Mouse (Mus musculus) G1E (cell line): ENCODE data around the gene Nek7.

Experiments used
- CTCF ChIP-seq: IDR thresholded peaks from 2 replicates; pipeline ENCODE4 v1.5.1; 2012; ENCODE audit warnings: low read depth, low read length, inconsistent platforms, mixed read lengths
- TAL1 ChIP-seq: conservative IDR thresholded peaks from 2 replicates; pipeline ENCODE4 v1.6.1; 2012; ENCODE audit warnings: low read depth, low read length, inconsistent platforms, mixed read lengths

- TF ChIP-seq CTCF (no peak), TAL1 (no peak)
Observed at GRCm38 (mm10) chr1:138554926-138555325, 65.0 kb downstream of the Nek7 start.
